Mouse (Mus musculus): ENCODE measurements at regions not wholly inside any gene's neighbourhood (a gene's known extent, or its start where the extent isn't known, plus 50 kb on each side); places are given as distances from the start of the nearest gene placed in this dataset.
A peak's percentile ranks its signal among the peaks of the same experiment; 100 is the strongest.

GRCm38 (mm10) chr16:67797236-67797635 is 176.5 kb upstream of the Cadm2 start:
- TF ChIP-seq ZC3H11A (IDR thresholded peaks at IDR 0.05; ENCODE audit: low read depth, low read length) (no peak), CTCF (IDR thresholded peaks at IDR 0.05 in 2 of 3, conservative IDR thresholded peaks at IDR 0.05 in 1 of 3; ENCODE audit: control insufficient read depth in 1 of 3, insufficient read depth in 1 of 3, low read depth in 2 of 3, low read length in 3 of 3, poor library complexity in 1 of 3, severe bottlenecking in 1 of 3) (no peak), MAX (IDR thresholded peaks at IDR 0.05; ENCODE audit: low read length) (no peak), ZKSCAN1 (IDR thresholded peaks at IDR 0.05; ENCODE audit: low read depth, low read length) (no peak), POLR2A (IDR thresholded peaks at IDR 0.05; ENCODE audit: control insufficient read depth in 1 of 2, insufficient read depth in 1 of 2, low read depth in 1 of 2, low read length in 2 of 2, poor library complexity in 1 of 2) (no peak), MAFK (IDR thresholded peaks at IDR 0.05; ENCODE audit: borderline replicate concordance, low read depth, low read length) (no peak), TBP (IDR thresholded peaks at IDR 0.05; ENCODE audit: low read depth, low read length) (no peak), MAZ (IDR thresholded peaks at IDR 0.05; ENCODE audit: low read depth, low read length) (no peak), ZNF384 (IDR thresholded peaks at IDR 0.05; ENCODE audit: low read depth, low read length) (no peak), EP300 (IDR thresholded peaks at IDR 0.05; ENCODE audit: low read depth in 1 of 2, low read length in 2 of 2) (peak; percentile 62 to 65), NELFE (IDR thresholded peaks at IDR 0.05; ENCODE audit: low read depth, low read length) (no peak), CHD2 (IDR thresholded peaks at IDR 0.05; ENCODE audit: low read length) (no peak)

Measured in MEL (cell line).